Mouse (Mus musculus): ENCODE measurements at regions not wholly inside any gene's neighbourhood (a gene's known extent, or its start where the extent isn't known, plus 50 kb on each side); places are given as distances from the start of the nearest gene placed in this dataset.

DNA sequence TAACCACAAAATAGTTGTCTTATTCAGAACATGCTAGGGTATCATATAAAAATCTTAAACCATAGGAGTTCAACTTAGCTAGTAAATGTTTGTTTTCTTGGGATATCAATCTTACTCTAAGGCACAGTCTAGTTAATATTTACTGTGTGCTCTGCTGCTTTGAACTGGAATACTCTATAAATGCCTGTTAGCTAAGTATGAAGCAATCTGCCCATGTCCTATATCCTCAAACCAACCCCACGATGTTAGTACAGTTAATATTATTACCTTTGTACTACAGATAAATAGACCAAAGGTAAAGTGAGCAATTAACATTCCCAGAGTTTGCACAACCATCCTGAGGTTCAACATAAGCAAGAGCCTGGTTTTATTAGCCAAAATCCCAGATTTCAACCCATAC is 145.7 kb upstream of the Ednrb start:
- Histone ChIP-seq H3K27me3 (replicated peaks) (no peaks in the 10 kb centered on the region), H3K36me3 (replicated peaks in 1 of 2; ENCODE audit: control insufficient read depth in 1 of 2, insufficient read depth in 1 of 2, low read length in 1 of 2) (no peaks in the 10 kb centered on the region), H3K4me3 (replicated peaks in 1 of 3; ENCODE audit: low read depth in 2 of 3, low read length in 2 of 3, poor library complexity in 1 of 3) (no peak overlapping the region), H3K4me1 (ENCODE audit: control insufficient read depth in 1 of 2, insufficient read depth in 2 of 2) (peaks cover under 1 to 23% of the 10 kb centered on the region in 2 experiments), H3K79me2 (replicated peaks; ENCODE audit: control insufficient read depth, extremely low read depth, insufficient read depth, poor library complexity, severe bottlenecking) (no peaks in the 10 kb centered on the region), H3K27ac (ENCODE audit: insufficient read depth, low read depth) (no peak overlapping the region), H3K9me3 (replicated peaks; ENCODE audit: low read length) (no peaks in the 10 kb centered on the region), H3K9ac (ENCODE audit: insufficient read depth, low read depth) (no peak overlapping the region), H3K4me2 (ENCODE audit: insufficient read depth, low read depth, poor library complexity, severe bottlenecking) (no peak overlapping the region)
- in situ Hi-C loops (cut with MboI; ENCODE audit: low pct_ligation_motif_present, low pct_unique_long_range_greater_than_20kb, low sequenced_read_pairs), result no loop called here
- DNase-seq (ENCODE audit: extremely low read depth), result no peak
- dilution Hi-C loops (cut with MboI; ENCODE audit: extremely low pct_ligation_motif_present, extremely low pct_unique_long_range_greater_than_20kb, low sequenced_read_pairs), result no loop called here
- no peak for TF ChIP-seq POLR2A (IDR thresholded peaks at IDR 0.05; ENCODE audit: low read depth, low read length)
- TF ChIP-seq IRF4 (IDR thresholded peaks at IDR 0.05; ENCODE audit: low read depth, low read length), result no peak
- no peak for TF ChIP-seq MYC (IDR thresholded peaks at IDR 0.05; ENCODE audit: low read depth, low read length)
- TF ChIP-seq BHLHE40 (IDR thresholded peaks at IDR 0.05; ENCODE audit: low read depth, low read length), result no peak
- TF ChIP-seq ZMIZ1 (IDR thresholded peaks at IDR 0.05; ENCODE audit: low read depth, low read length), result no peak
- TF ChIP-seq MEF2A (IDR thresholded peaks at IDR 0.05; ENCODE audit: borderline replicate concordance, low read depth, low read length), result no peak
- no peak for TF ChIP-seq PAX5 (IDR thresholded peaks at IDR 0.05; ENCODE audit: low read length)
- TF ChIP-seq ZKSCAN1 (IDR thresholded peaks at IDR 0.05; ENCODE audit: borderline replicate concordance, low read depth, low read length), result no peak
- TF ChIP-seq UBTF (IDR thresholded peaks at IDR 0.05; ENCODE audit: low read depth, low read length), result no peak
- no peak for TF ChIP-seq MAZ (IDR thresholded peaks at IDR 0.05; ENCODE audit: low read depth, low read length)
- TF ChIP-seq ZC3H11A (IDR thresholded peaks at IDR 0.05; ENCODE audit: low read depth, low read length), result no peak
- TF ChIP-seq GABPA (IDR thresholded peaks at IDR 0.05; ENCODE audit: insufficient replicate concordance, low read depth, low read length), result no peak
- TF ChIP-seq CTCF (conservative IDR thresholded peaks at IDR 0.05 in 1 of 2, IDR thresholded peaks at IDR 0.05 in 1 of 2; ENCODE audit: low read depth in 2 of 2, low read length in 2 of 2), result no peak
- no peak for TF ChIP-seq ZNF384 (IDR thresholded peaks at IDR 0.05; ENCODE audit: low read depth, low read length)
- no peak for TF ChIP-seq NRF1 (IDR thresholded peaks at IDR 0.05; ENCODE audit: low read depth, low read length)

DNA sequence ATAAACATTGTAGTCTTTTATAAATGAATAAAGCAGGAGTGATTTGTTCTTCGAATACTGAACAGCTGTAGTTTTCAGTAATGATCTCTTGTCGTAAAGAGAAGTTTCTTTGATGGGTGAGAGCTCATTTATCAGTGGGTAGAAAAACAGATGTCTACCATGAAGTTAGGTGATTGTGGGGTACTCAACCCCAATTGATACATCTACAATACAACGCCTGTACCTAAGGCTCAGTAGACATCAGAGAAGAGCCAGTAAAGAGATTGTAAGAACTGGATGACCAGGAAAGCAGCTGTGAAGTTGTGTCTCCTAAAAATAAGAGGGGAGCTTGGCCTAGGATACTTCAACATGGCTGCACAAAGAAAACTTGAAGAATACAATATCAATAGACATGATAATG is 143.1 kb upstream of the Ednrb start:
- no peak overlapping the region for H3K9ac ChIP-seq (ENCODE audit: insufficient read depth, low read depth)
- no peak overlapping the region for H3K4me3 ChIP-seq (replicated peaks in 1 of 3; ENCODE audit: low read depth in 2 of 3, low read length in 2 of 3, poor library complexity in 1 of 3)
- no peaks in the 10 kb centered on the region for H3K9me3 ChIP-seq (replicated peaks; ENCODE audit: low read length)
- no peaks in the 10 kb centered on the region for H3K36me3 ChIP-seq (replicated peaks in 1 of 2; ENCODE audit: control insufficient read depth in 1 of 2, insufficient read depth in 1 of 2, low read length in 1 of 2)
- no peaks in the 10 kb centered on the region for H3K79me2 ChIP-seq (replicated peaks; ENCODE audit: control insufficient read depth, extremely low read depth, insufficient read depth, poor library complexity, severe bottlenecking)
- in situ Hi-C loops (cut with MboI; ENCODE audit: low pct_ligation_motif_present, low pct_unique_long_range_greater_than_20kb, low sequenced_read_pairs) (no loop called here), dilution Hi-C loops (cut with MboI; ENCODE audit: extremely low pct_ligation_motif_present, extremely low pct_unique_long_range_greater_than_20kb, low sequenced_read_pairs) (no loop called here)
- DNase-seq (ENCODE audit: extremely low read depth), result no peak
- no peak overlapping the region for H3K4me2 ChIP-seq (ENCODE audit: insufficient read depth, low read depth, poor library complexity, severe bottlenecking)
- H3K27ac ChIP-seq (ENCODE audit: insufficient read depth, low read depth), result no peak overlapping the region
- TF ChIP-seq MAZ (IDR thresholded peaks at IDR 0.05; ENCODE audit: low read depth, low read length) (no peak), E2F4 (IDR thresholded peaks at IDR 0.05; ENCODE audit: insufficient replicate concordance, low read depth, low read length) (no peak), SMC3 (IDR thresholded peaks at IDR 0.05; ENCODE audit: low read depth, low read length) (no peak), UBTF (IDR thresholded peaks at IDR 0.05; ENCODE audit: low read depth, low read length) (no peak), PAX5 (IDR thresholded peaks at IDR 0.05; ENCODE audit: low read length) (no peak)
- no peaks in the 10 kb centered on the region for H3K27me3 ChIP-seq (replicated peaks)
- peaks cover 8 to 33% of the 10 kb centered on the region in 2 experiments for H3K4me1 ChIP-seq (ENCODE audit: control insufficient read depth in 1 of 2, insufficient read depth in 2 of 2)

Data from CH12.LX (cell line).